In genomic region chr11:100720345-100720744, GRCm38 (mm10) we compare ENCODE assay signal across 11 mouse cellular contexts. TPM values are rescaled to one million over a fixed set of nuclear protein-coding genes. Genes with fewer than 3 reads are reported as not detected.
A peak's percentile ranks its signal among the peaks of the same experiment; 100 is the strongest.
DNase-seq lines count a peak whose midpoint lies in the region; ATAC-seq and TF ChIP-seq lines count a peak whose summit lies in the region.
"Had no signal": no experiment of that assay in that cellular context is flagged by ENCODE, and none has a peak within 500 bp of the region (broad histone marks: within the 10 kb centered on the region; RNA-seq: fewer than 3 reads in every experiment).

No protein-coding gene starts in this region.

- peaks cover 45% of the 10 kb centered on the region for H3K79me2 ChIP-seq in myocyte (ENCODE audit: control insufficient read depth, insufficient read depth)

- H3K4me2 ChIP-seq in forebrain, postnatal 0 days (ENCODE audit: low read depth) = no peak overlapping the region
- no peak overlapping the region for H3K4me2 ChIP-seq in lung, postnatal 0 days (replicated peaks; ENCODE audit: low read depth, low read length)
- 0 out of 2 replicates have a peak overlapping the region, but pooled peaks have one; percentile 19 for H3K4me2 ChIP-seq in heart, embryonic 15.5 days
- H3K4me2 ChIP-seq in myocyte (ENCODE audit: low read depth) = peak overlapping the region; percentile 44

- ATAC-seq in forebrain, postnatal 0 days = no peak
- ATAC-seq in lung, postnatal 0 days = no peak
- no peak for ATAC-seq in heart, embryonic 15.5 days (replicated peaks; ENCODE audit: insufficient number of reproducible peaks, insufficient read depth, low FRiP score, low read depth)

- H3K27me3 ChIP-seq in forebrain, embryonic 10.5 days (ENCODE audit: poor library complexity, severe bottlenecking) = no peaks in the 10 kb centered on the region
- H3K27me3 ChIP-seq in forebrain, postnatal 0 days (ENCODE audit: insufficient read depth, low read length) = no peaks in the 10 kb centered on the region
- H3K27me3 ChIP-seq in lung, postnatal 0 days (replicated peaks; ENCODE audit: insufficient read depth, low read length) = no peaks in the 10 kb centered on the region
- no peaks in the 10 kb centered on the region for H3K27me3 ChIP-seq in heart, embryonic 15.5 days
- H3K27me3 ChIP-seq in myocyte (ENCODE audit: control insufficient read depth, insufficient read depth, insufficient read length) = no peaks in the 10 kb centered on the region

- 84% methylated on average over 5 of the region's 5 CpGs for WGBS in forebrain, embryonic 10.5 days
- WGBS in forebrain, postnatal 0 days = 76% methylated on average over 5 of the region's 5 CpGs
- WGBS in lung, postnatal 0 days = 45% methylated on average over 5 of the region's 5 CpGs
- WGBS in heart, embryonic 15.5 days = 35% methylated on average over 5 of the region's 5 CpGs

- no peak for TF ChIP-seq EP300 in lung, postnatal 0 days (IDR thresholded peaks at IDR 0.05)

- H3K4me1 ChIP-seq in forebrain, embryonic 10.5 days = peaks cover 50% of the 10 kb centered on the region
- H3K4me1 ChIP-seq in forebrain, postnatal 0 days (ENCODE audit: insufficient read depth) = 0 out of 2 replicates have a peak, but pooled peaks cover 3% of the 10 kb centered on the region
- H3K4me1 ChIP-seq in lung, postnatal 0 days (ENCODE audit: insufficient read depth, low read depth, low read length) = peaks cover 35% of the 10 kb centered on the region
- peaks cover 60% of the 10 kb centered on the region for H3K4me1 ChIP-seq in heart, embryonic 15.5 days (replicated peaks)

- no peak for TF ChIP-seq CTCF in forebrain, postnatal 0 days (IDR thresholded peaks at IDR 0.05; ENCODE audit: low read depth)
- no peak for TF ChIP-seq CTCF in lung, postnatal 0 days (IDR thresholded peaks at IDR 0.05)

- peaks cover 52% of the 10 kb centered on the region for H3K36me3 ChIP-seq in forebrain, embryonic 10.5 days (replicated peaks)
- peaks cover 37% of the 10 kb centered on the region for H3K36me3 ChIP-seq in forebrain, postnatal 0 days (ENCODE audit: insufficient read depth)
- peaks cover 34% of the 10 kb centered on the region for H3K36me3 ChIP-seq in lung, postnatal 0 days (ENCODE audit: insufficient read depth, low read length)
- peaks cover 40% of the 10 kb centered on the region for H3K36me3 ChIP-seq in heart, embryonic 15.5 days
- peaks cover 13% of the 10 kb centered on the region for H3K36me3 ChIP-seq in myocyte (ENCODE audit: control insufficient read depth, insufficient read depth)

- no peak overlapping the region for H3ac ChIP-seq in myocyte (ENCODE audit: control insufficient read depth, insufficient read length)

- H3K9me3 ChIP-seq in forebrain, embryonic 10.5 days = no peaks in the 10 kb centered on the region
- no peaks in the 10 kb centered on the region for H3K9me3 ChIP-seq in forebrain, postnatal 0 days (ENCODE audit: low read length)
- no peaks in the 10 kb centered on the region for H3K9me3 ChIP-seq in lung, postnatal 0 days (ENCODE audit: low read length)
- H3K9me3 ChIP-seq in heart, embryonic 15.5 days (replicated peaks) = no peaks in the 10 kb centered on the region

- H3K27ac ChIP-seq in forebrain, embryonic 10.5 days = peak overlapping the region; percentile 60; the same call in 1 of the 2 replicates
- H3K27ac ChIP-seq in forebrain, postnatal 0 days (ENCODE audit: low read depth, low read length) = no peak overlapping the region
- H3K27ac ChIP-seq in lung, postnatal 0 days (ENCODE audit: low read length) = peak overlapping the region; percentile 71; the same call in 1 of the 2 replicates
- peak overlapping the region; percentile 82 for H3K27ac ChIP-seq in heart, embryonic 15.5 days

- no peak overlapping the region for H3K4me3 ChIP-seq in forebrain, embryonic 10.5 days
- no peak overlapping the region for H3K4me3 ChIP-seq in forebrain, postnatal 0 days (ENCODE audit: low read depth, low read length)
- no peak overlapping the region for H3K4me3 ChIP-seq in lung, postnatal 0 days (ENCODE audit: low read depth, low read length)
- H3K4me3 ChIP-seq in heart, embryonic 15.5 days = no peak overlapping the region
- no peak overlapping the region for H3K4me3 ChIP-seq in myocyte

- no peak for DNase-seq in forebrain, embryonic 10.5 days (ENCODE audit: extremely low spot score, low spot score)
- DNase-seq in forebrain, postnatal 0 days = no peak
- no peak for DNase-seq in lung, postnatal 0 days (ENCODE audit: low spot score)
- no peak for DNase-seq in lung, adult 18-20 months
- no peak for DNase-seq in urinary bladder, adult 2 months (ENCODE audit: low spot score)
- no peak for DNase-seq in cerebellum, adult 8-10 months
- DNase-seq: thymus, postnatal 14 days had no signal

- TF ChIP-seq POLR2A in myocyte (IDR thresholded peaks at IDR 0.05; ENCODE audit: insufficient read length, low read depth) = no peak

- no peak overlapping the region for H3K9ac ChIP-seq in forebrain, postnatal 0 days
- H3K9ac ChIP-seq in lung, postnatal 0 days (replicated peaks; ENCODE audit: low read depth) = no peak overlapping the region
- H3K9ac ChIP-seq in heart, embryonic 15.5 days = peak overlapping the region; percentile 19; the same call in 1 of the 2 replicates

TF ChIP-seq in myocyte, 11 proteins besides CTCF, POLR2A, EP300 and RAD21:
- TF ChIP-seq MAX (IDR thresholded peaks at IDR 0.05; ENCODE audit: low read depth) (no peak), REST (IDR thresholded peaks at IDR 0.05; ENCODE audit: insufficient read depth, insufficient read length) (no peak), USF1 (IDR thresholded peaks at IDR 0.05; ENCODE audit: low read depth) (no peak), MYOD1 (IDR thresholded peaks at IDR 0.05; ENCODE audit: control insufficient read depth in 1 of 3, insufficient read length in 2 of 3, low read depth in 2 of 3) (no peak), POLR2AphosphoS2 (IDR thresholded peaks at IDR 0.05; ENCODE audit: insufficient read length, low read depth) (no peak), TCF12 (IDR thresholded peaks at IDR 0.05; ENCODE audit: insufficient read depth, poor library complexity, severe bottlenecking) (no peak), SRF (IDR thresholded peaks at IDR 0.05; ENCODE audit: control insufficient read depth, insufficient read length, low read depth) (no peak), E2F4 (IDR thresholded peaks at IDR 0.05; ENCODE audit: insufficient read depth) (no peak), MYOG (IDR thresholded peaks at IDR 0.05; ENCODE audit: control insufficient read depth in 1 of 3, insufficient read depth in 1 of 3, insufficient read length in 2 of 3, low read depth in 2 of 3) (no peak), CEBPB (IDR thresholded peaks at IDR 0.05; ENCODE audit: insufficient read depth, poor library complexity, severe bottlenecking) (no peak), TCF3 (IDR thresholded peaks at IDR 0.05; ENCODE audit: insufficient read length, low read depth) (no peak)

RNA-seq across cellular contexts. Expression of gene Hspb9, which starts 6.7 kb away (rescaled TPM):
- 0.24 and 0.30 TPM in 2 replicates for polyA plus RNA-seq in forebrain, embryonic 10.5 days (2016; fragmentation: Nextera tagmentation; extraction: Ambion mirVana)
- not detected in 2 replicates for total RNA-seq in forebrain, postnatal 0 days (2014; rRNA removed)
- polyA plus RNA-seq in forebrain, postnatal 0 days (2015; fragmentation: Nextera tagmentation; extraction: Ambion mirVana) = 0.21 and 0.22 TPM in 2 replicates
- polyA plus RNA-seq in lung, postnatal 0 days (2015; fragmentation: Nextera tagmentation; extraction: Ambion mirVana) = 0.51 TPM in 1 of 2 replicates, not detected in the other
- not detected in 2 replicates for polyA plus RNA-seq in heart, embryonic 15.5 days (2015; fragmentation: Nextera tagmentation; extraction: Ambion mirVana)
- polyA plus RNA-seq in myocyte (2012; fragmentation: generic; extraction: Trizol) = 0.23 TPM
- 0.11 and 0.37 TPM in 2 replicates for polyA plus RNA-seq in urinary bladder, adult 2 months (2012; rRNA removed)
- total RNA-seq: hematopoietic stem cell, adult 5-6 weeks; left cerebral cortex, postnatal 14 days had no signal

RNA-seq across cellular contexts. Expression of gene Kat2a, which starts 8.1 kb away (rescaled TPM):
- polyA plus RNA-seq in forebrain, embryonic 10.5 days (2016; fragmentation: Nextera tagmentation; extraction: Ambion mirVana) = 76.3 and 78.5 TPM in 2 replicates
- total RNA-seq in forebrain, postnatal 0 days (2014; rRNA removed) = 41.9 and 42.8 TPM in 2 replicates
- polyA plus RNA-seq in forebrain, postnatal 0 days (2015; fragmentation: Nextera tagmentation; extraction: Ambion mirVana) = 59.9 and 67.0 TPM in 2 replicates
- 14.2 and 14.5 TPM in 2 replicates for polyA plus RNA-seq in lung, postnatal 0 days (2015; fragmentation: Nextera tagmentation; extraction: Ambion mirVana)
- 26.5 and 36.7 TPM in 2 replicates for polyA plus RNA-seq in heart, embryonic 15.5 days (2015; fragmentation: Nextera tagmentation; extraction: Ambion mirVana)
- 29.9 TPM for polyA plus RNA-seq in myocyte (2012; fragmentation: generic; extraction: Trizol)
- polyA plus RNA-seq in urinary bladder, adult 2 months (2012; rRNA removed) = 28.4 and 30.5 TPM in 2 replicates

RNA-seq across cellular contexts. Expression of gene Dhx58, which starts 16.3 kb away (rescaled TPM):
- 3.1 and 3.8 TPM in 2 replicates for polyA plus RNA-seq in forebrain, embryonic 10.5 days (2016; fragmentation: Nextera tagmentation; extraction: Ambion mirVana)
- total RNA-seq in forebrain, postnatal 0 days (2014; rRNA removed) = 0.69 and 2.3 TPM in 2 replicates
- 1.0 and 1.5 TPM in 2 replicates for polyA plus RNA-seq in forebrain, postnatal 0 days (2015; fragmentation: Nextera tagmentation; extraction: Ambion mirVana)
- polyA plus RNA-seq in lung, postnatal 0 days (2015; fragmentation: Nextera tagmentation; extraction: Ambion mirVana) = 3.1 and 3.3 TPM in 2 replicates
- polyA plus RNA-seq in heart, embryonic 15.5 days (2015; fragmentation: Nextera tagmentation; extraction: Ambion mirVana) = 1.5 and 2.1 TPM in 2 replicates
- polyA plus RNA-seq in myocyte (2012; fragmentation: generic; extraction: Trizol) = 0.40 TPM
- polyA plus RNA-seq in urinary bladder, adult 2 months (2012; rRNA removed) = 5.6 and 6.5 TPM in 2 replicates

RNA-seq across cellular contexts. Expression of gene Rab5c, which starts 17.7 kb away (rescaled TPM):
- polyA plus RNA-seq in forebrain, embryonic 10.5 days (2016; fragmentation: Nextera tagmentation; extraction: Ambion mirVana) = 13.2 and 14.9 TPM in 2 replicates
- total RNA-seq in forebrain, postnatal 0 days (2014; rRNA removed) = 208 and 211 TPM in 2 replicates
- polyA plus RNA-seq in forebrain, postnatal 0 days (2015; fragmentation: Nextera tagmentation; extraction: Ambion mirVana) = 34.9 and 37.8 TPM in 2 replicates
- 25.3 and 30.4 TPM in 2 replicates for polyA plus RNA-seq in lung, postnatal 0 days (2015; fragmentation: Nextera tagmentation; extraction: Ambion mirVana)
- polyA plus RNA-seq in heart, embryonic 15.5 days (2015; fragmentation: Nextera tagmentation; extraction: Ambion mirVana) = 13.0 and 16.2 TPM in 2 replicates
- 128 TPM for polyA plus RNA-seq in myocyte (2012; fragmentation: generic; extraction: Trizol)
- polyA plus RNA-seq in urinary bladder, adult 2 months (2012; rRNA removed) = 148 and 160 TPM in 2 replicates

RNA-seq across cellular contexts. Expression of gene Zfp385c, which starts 28.1 kb away (rescaled TPM):
- polyA plus RNA-seq in forebrain, embryonic 10.5 days (2016; fragmentation: Nextera tagmentation; extraction: Ambion mirVana) = 0.28 and 0.41 TPM in 2 replicates
- total RNA-seq in forebrain, postnatal 0 days (2014; rRNA removed) = 1.7 and 2.0 TPM in 2 replicates
- 0.40 and 1.0 TPM in 2 replicates for polyA plus RNA-seq in forebrain, postnatal 0 days (2015; fragmentation: Nextera tagmentation; extraction: Ambion mirVana)
- not detected in 2 replicates for polyA plus RNA-seq in lung, postnatal 0 days (2015; fragmentation: Nextera tagmentation; extraction: Ambion mirVana)
- polyA plus RNA-seq in heart, embryonic 15.5 days (2015; fragmentation: Nextera tagmentation; extraction: Ambion mirVana) = 0.09 and 0.16 TPM in 2 replicates
- polyA plus RNA-seq in myocyte (2012; fragmentation: generic; extraction: Trizol) = 0.24 TPM
- 0.54 and 0.65 TPM in 2 replicates for polyA plus RNA-seq in urinary bladder, adult 2 months (2012; rRNA removed)

Comparison
In these comparisons a context has a peak if more than half of its experiments do, and no peak if none do; other contexts are left out.
1. H3K4me2 ChIP-seq: peak in heart, embryonic 15.5 days (single experiment) and myocyte (single experiment); none in forebrain, postnatal 0 days (single experiment) and lung, postnatal 0 days (single experiment).